Mouse (Mus musculus) liver, embryonic 15.5 days (tissue): ENCODE results near the gene Cdh3. TPM values are rescaled to one million over a fixed set of nuclear protein-coding genes. Genes with fewer than 3 reads are reported as not detected.
A peak's percentile ranks its signal among the peaks of the same experiment; 100 is the strongest.

Experiments
- ATAC-seq: fragments of 200-750 bp; cut with Nextera tagmentation; 2 replicates; pipeline ENCODE4 v1.8.0; 2017; ENCODE audit warnings: moderate number of reproducible peaks, mild to moderate bottlenecking, moderate library complexity; ENCODE audit not compliant: insufficient read depth
- H3K27ac ChIP-seq: fragments of 300-500 bp; sonication (generic); replicated peaks from 2 replicates; pipeline ENCODE4 v1.5.1; 2015; ENCODE audit warnings: mild to moderate bottlenecking, inconsistent platforms
- H3K27me3 ChIP-seq: fragments of 300-500 bp; sonication (generic); 2 replicates; pipeline ENCODE4 v1.6.1; 2015; ENCODE audit warnings: mild to moderate bottlenecking, inconsistent platforms
- H3K36me3 ChIP-seq: fragments of 300-500 bp; sonication (generic); replicated peaks from 2 replicates; pipeline ENCODE4 v1.6.1; 2015; ENCODE audit warnings: moderate library complexity, mild to moderate bottlenecking, inconsistent platforms
- H3K4me1 ChIP-seq: fragments of 300-500 bp; sonication (generic); replicated peaks from 2 replicates; pipeline ENCODE4 v1.6.1; 2015; ENCODE audit warnings: inconsistent platforms
- H3K4me2 ChIP-seq: fragments of 300-500 bp; sonication (generic); 2 replicates; pipeline ENCODE4 v1.6.1; 2015; ENCODE audit warnings: moderate library complexity, mild to moderate bottlenecking, inconsistent platforms
- H3K4me3 ChIP-seq: fragments of 300-500 bp; sonication (generic); replicated peaks from 2 replicates; pipeline ENCODE4 v1.5.1; 2015; ENCODE audit warnings: mild to moderate bottlenecking, inconsistent platforms
- H3K9ac ChIP-seq: fragments of 300-500 bp; sonication (generic); 2 replicates; pipeline ENCODE4 v1.6.1; 2015; ENCODE audit warnings: moderate library complexity, mild to moderate bottlenecking, inconsistent platforms
- H3K9me3 ChIP-seq: fragments of 300-500 bp; sonication (generic); replicated peaks from 2 replicates; pipeline ENCODE4 v1.6.1; 2016; ENCODE audit warnings: inconsistent platforms
- WGBS: fragments of 180-500 bp; shearing (Covaris S2); methylation state at CpG from one replicate; pipeline ENCODE4 v1.1.7; 2015; ENCODE audit warnings: mixed read lengths; ENCODE audit not compliant: insufficient replicate concordance; 5-methylcytosine and 5-hydroxymethylcytosine counted together
- polyA plus RNA-seq: library from polyadenylated mRNA; unstranded; fragments of >200 nt; fragmentation: Nextera tagmentation; extraction: Ambion mirVana; gene quantifications from 2 replicates; pipeline ENCODE4 v1.2.1, GENCODE M21; 2015

Cdh3 gene
- 1.3 and 1.4 TPM in 2 replicates for polyA plus RNA-seq

- Histone ChIP-seq H3K9ac (no peak within 1 kb of the TSS), H3K4me1 (peaks cover 10% of the 10 kb centered on the region), H3K27ac (no peak within 1 kb of the TSS), H3K9me3 (no peaks in the 10 kb centered on the region), H3K4me3 (peak within 1 kb of the TSS; percentile 32), H3K27me3 (peaks cover 85% of the 10 kb centered on the region), H3K36me3 (no peaks in the 10 kb centered on the region), H3K4me2 (peak within 1 kb of the TSS; percentile 46)
- no peak for ATAC-seq
- 2% methylated on average over 34 of the region's 34 CpGs for WGBS
Measured at GRCm38 (mm10) chr8:106510365-106510975, at the start of gene Cdh3. Gene Cdh3, plus strand, starts transcription at chr8:106510891.

- no peak overlapping the region for H3K27ac ChIP-seq
- H3K4me2 ChIP-seq = no peak overlapping the region
- no peaks in the 10 kb centered on the region for H3K9me3 ChIP-seq
- no peaks in the 10 kb centered on the region for H3K27me3 ChIP-seq
- no peak overlapping the region for H3K4me3 ChIP-seq
- 50% methylated on average over 5 of the region's 5 CpGs for WGBS
- H3K4me1 ChIP-seq = no peaks in the 10 kb centered on the region; the same call in 1 of the 2 replicates
- H3K36me3 ChIP-seq = no peaks in the 10 kb centered on the region
- no peak overlapping the region for H3K9ac ChIP-seq
- no peak for ATAC-seq
Measured at GRCm38 (mm10) chr8:106462131-106462530, 48.6 kb upstream of the Cdh3 start.

- Histone ChIP-seq H3K36me3 (no peaks in the 10 kb centered on the region), H3K27me3 (no peaks in the 10 kb centered on the region), H3K9me3 (no peaks in the 10 kb centered on the region), H3K27ac (no peak overlapping the region), H3K9ac (no peak overlapping the region), H3K4me3 (no peak overlapping the region), H3K4me2 (no peak overlapping the region), H3K4me1 (no peaks in the 10 kb centered on the region; the same call in 1 of the 2 replicates)
- WGBS = 76% methylated on average over 6 of the region's 6 CpGs
- no peak for ATAC-seq
Measured at GRCm38 (mm10) chr8:106463795-106464194, 46.9 kb upstream of the Cdh3 start.

GRCm38 (mm10) chr8:106469485-106469884, 41.2 kb upstream of the Cdh3 start:
- H3K9ac ChIP-seq = no peak overlapping the region
- no peaks in the 10 kb centered on the region for H3K27me3 ChIP-seq
- H3K4me1 ChIP-seq = no peaks in the 10 kb centered on the region
- no peaks in the 10 kb centered on the region for H3K36me3 ChIP-seq
- ATAC-seq = no peak
- no peak overlapping the region for H3K4me3 ChIP-seq
- H3K4me2 ChIP-seq = no peak overlapping the region
- no peak overlapping the region for H3K27ac ChIP-seq
- no peaks in the 10 kb centered on the region for H3K9me3 ChIP-seq
- WGBS = 46% methylated on average over 7 of the region's 7 CpGs

GRCm38 (mm10) chr8:106474001-106474400, 36.7 kb upstream of the Cdh3 start:
- Histone ChIP-seq H3K27ac (no peak overlapping the region), H3K4me2 (no peak overlapping the region), H3K36me3 (no peaks in the 10 kb centered on the region), H3K9me3 (no peaks in the 10 kb centered on the region), H3K9ac (no peak overlapping the region), H3K27me3 (no peaks in the 10 kb centered on the region), H3K4me1 (no peaks in the 10 kb centered on the region), H3K4me3 (no peak overlapping the region)
- ATAC-seq = no peak
- 71% methylated on average over 5 of the region's 5 CpGs for WGBS

- Histone ChIP-seq H3K36me3 (no peaks in the 10 kb centered on the region), H3K4me1 (no peaks in the 10 kb centered on the region), H3K4me2 (no peak within 1 kb of the TSS), H3K9me3 (no peaks in the 10 kb centered on the region), H3K9ac (no peak within 1 kb of the TSS), H3K27ac (no peak within 1 kb of the TSS), H3K4me3 (no peak within 1 kb of the TSS), H3K27me3 (no peaks in the 10 kb centered on the region)
- WGBS = 38% methylated on average over 8 of the region's 8 CpGs
- no peak for ATAC-seq
Measured at GRCm38 (mm10) chr8:106500018-106500685, 10.5 kb upstream of the Cdh3 start, which contains the start of gene 6030452D12Rik. Gene 6030452D12Rik, plus strand, starts transcription at chr8:106500522.

GRCm38 (mm10) chr8:106504241-106504640, 6.5 kb upstream of the Cdh3 start:
- 69% methylated on average over 7 of the region's 7 CpGs for WGBS
- Histone ChIP-seq H3K4me1 (no peaks in the 10 kb centered on the region; the same call in 1 of the 2 replicates), H3K4me3 (no peak overlapping the region), H3K9me3 (no peaks in the 10 kb centered on the region), H3K27me3 (peaks cover 32% of the 10 kb centered on the region), H3K36me3 (no peaks in the 10 kb centered on the region), H3K9ac (no peak overlapping the region), H3K27ac (no peak overlapping the region), H3K4me2 (no peak overlapping the region)
- no peak for ATAC-seq

GRCm38 (mm10) chr8:106505328-106505965, 5.2 kb upstream of the Cdh3 start:
- WGBS = 53% methylated on average over 10 of the region's 10 CpGs
- no peak for ATAC-seq
- peaks cover 44% of the 10 kb centered on the region for H3K27me3 ChIP-seq
- H3K36me3 ChIP-seq = no peaks in the 10 kb centered on the region
- H3K9ac ChIP-seq = no peak overlapping the region
- no peak overlapping the region for H3K27ac ChIP-seq
- H3K4me2 ChIP-seq = no peak overlapping the region
- H3K4me3 ChIP-seq = no peak overlapping the region
- H3K4me1 ChIP-seq = peaks cover under 1% of the 10 kb centered on the region
- no peaks in the 10 kb centered on the region for H3K9me3 ChIP-seq

- Histone ChIP-seq H3K4me3 (no peak overlapping the region), H3K4me2 (no peak overlapping the region), H3K9ac (no peak overlapping the region), H3K4me1 (peaks cover 7% of the 10 kb centered on the region), H3K27ac (no peak overlapping the region), H3K36me3 (no peaks in the 10 kb centered on the region), H3K27me3 (peaks cover 51% of the 10 kb centered on the region), H3K9me3 (no peaks in the 10 kb centered on the region)
- WGBS = 79% methylated on average over 1 of the region's 1 CpGs
- no peak for ATAC-seq
Measured at GRCm38 (mm10) chr8:106506106-106506505, 4.6 kb upstream of the Cdh3 start.

GRCm38 (mm10) chr8:106507761-106508331, 2.8 kb upstream of the Cdh3 start:
- Histone ChIP-seq H3K4me2 (peak overlapping the region; percentile 48), H3K27ac (no peak overlapping the region), H3K9me3 (no peaks in the 10 kb centered on the region), H3K4me1 (peaks cover 10% of the 10 kb centered on the region), H3K4me3 (0 out of 2 replicates have a peak overlapping the region, but pooled peaks have one; percentile 2), H3K27me3 (peaks cover 68% of the 10 kb centered on the region), H3K9ac (no peak overlapping the region), H3K36me3 (no peaks in the 10 kb centered on the region)
- WGBS = 2% methylated on average over 30 of the region's 30 CpGs
- no peak for ATAC-seq

GRCm38 (mm10) chr8:106508456-106508855, 2.2 kb upstream of the Cdh3 start:
- no peak overlapping the region for H3K4me2 ChIP-seq
- H3K27ac ChIP-seq = no peak overlapping the region
- no peaks in the 10 kb centered on the region for H3K9me3 ChIP-seq
- 11% methylated on average over 3 of the region's 3 CpGs for WGBS
- H3K4me3 ChIP-seq = no peak overlapping the region
- peaks cover 10% of the 10 kb centered on the region for H3K4me1 ChIP-seq
- H3K9ac ChIP-seq = no peak overlapping the region
- H3K27me3 ChIP-seq = peaks cover 74% of the 10 kb centered on the region
- no peaks in the 10 kb centered on the region for H3K36me3 ChIP-seq
- no peak for ATAC-seq
